Mouse (Mus musculus): ENCODE measurements around the gene Ptges3. TPM values are rescaled to one million over a fixed set of nuclear protein-coding genes. Genes with fewer than 3 reads are reported as not detected.

Gene Ptges3
- total RNA-seq, 2 experiments from 2014 or later = 247 to 310 TPM

- peak; percentile 37 for ATAC-seq (replicated peaks; ENCODE audit: poor library complexity)
Measured at GRCm38 (mm10) chr10:128091564-128092505, 33.1 kb downstream of the Ptges3 start, which contains the start of gene Baz2a. Gene Baz2a (plus strand): TSS chr10:128091577.

- peak; percentile 13 for ATAC-seq (replicated peaks; ENCODE audit: poor library complexity)
Measured at GRCm38 (mm10) chr10:128092506-128093495, 34.0 kb downstream of the Ptges3 start.

- ATAC-seq (replicated peaks; ENCODE audit: poor library complexity) = peak; percentile 18
Measured at GRCm38 (mm10) chr10:128093496-128094294, 34.9 kb downstream of the Ptges3 start.

- ATAC-seq (replicated peaks; ENCODE audit: poor library complexity) = peak; percentile 45
Measured at GRCm38 (mm10) chr10:128094340-128094968, 35.7 kb downstream of the Ptges3 start.

GRCm38 (mm10) chr10:128095003-128095636 is 36.4 kb downstream of the Ptges3 start:
- ATAC-seq (replicated peaks; ENCODE audit: poor library complexity) = no peak

GRCm38 (mm10) chr10:128096313-128096692 is 37.5 kb downstream of the Ptges3 start:
- ATAC-seq (replicated peaks; ENCODE audit: poor library complexity) = no peak

- peak; percentile 49 for ATAC-seq (replicated peaks; ENCODE audit: poor library complexity)
Measured at GRCm38 (mm10) chr10:128096693-128097586, 38.2 kb downstream of the Ptges3 start.

GRCm38 (mm10) chr10:128097587-128097971 is 38.8 kb downstream of the Ptges3 start:
- ATAC-seq (replicated peaks; ENCODE audit: poor library complexity) = no peak

GRCm38 (mm10) chr10:128110103-128110761 is 51.5 kb downstream of the Ptges3 start:
- no peak for ATAC-seq (replicated peaks; ENCODE audit: poor library complexity)

GRCm38 (mm10) chr10:128111227-128111626 is 52.5 kb downstream of the Ptges3 start:
- no peak for ATAC-seq (replicated peaks; ENCODE audit: poor library complexity)

GRCm38 (mm10) chr10:128123833-128124232 is 65.1 kb downstream of the Ptges3 start:
- ATAC-seq (replicated peaks; ENCODE audit: poor library complexity) = no peak

GRCm38 (mm10) chr10:128124831-128125230 is 66.1 kb downstream of the Ptges3 start:
- ATAC-seq (replicated peaks; ENCODE audit: poor library complexity) = no peak

- ATAC-seq (replicated peaks; ENCODE audit: poor library complexity) = no peak
Measured at GRCm38 (mm10) chr10:128125951-128126350, 67.2 kb downstream of the Ptges3 start.

Other genes with a start within 250 kb of the Ptges3 start
- not detected in 2 replicates for gene Rdh19, start 209.0 kb upstream of the Ptges3 start, total RNA-seq (2015)
- not detected in 2 replicates for gene Rdh19, start 209.0 kb upstream of the Ptges3 start, total RNA-seq (2017)
- not detected in 2 replicates for gene Rdh16f2, start 192.5 kb upstream of the Ptges3 start, total RNA-seq (2015)
- gene Rdh16f2, start 192.5 kb upstream of the Ptges3 start, total RNA-seq (2017) = not detected in 2 replicates
- gene Rdh7, start 170.1 kb upstream of the Ptges3 start, total RNA-seq (2015) = not detected in 2 replicates
- gene Rdh7, start 170.1 kb upstream of the Ptges3 start, total RNA-seq (2017) = not detected in 2 replicates
- not detected in 2 replicates for gene Sdr9c7, start 160.4 kb upstream of the Ptges3 start, total RNA-seq (2015)
- not detected in 2 replicates for gene Sdr9c7, start 160.4 kb upstream of the Ptges3 start, total RNA-seq (2017)
- not detected in 2 replicates for gene Hsd17b6, start 51.3 kb upstream of the Ptges3 start, total RNA-seq (2015)
- not detected in 2 replicates for gene Hsd17b6, start 51.3 kb upstream of the Ptges3 start, total RNA-seq (2017)
- 109 and 117 TPM in 2 replicates for gene Prim1, start 43.8 kb upstream of the Ptges3 start, total RNA-seq (2015)
- gene Prim1, start 43.8 kb upstream of the Ptges3 start, total RNA-seq (2017) = 116 and 131 TPM in 2 replicates
- gene Naca, start 23.4 kb upstream of the Ptges3 start, total RNA-seq (2015) = 1,210 and 1,292 TPM in 2 replicates
- 2,424 and 2,528 TPM in 2 replicates for gene Naca, start 23.4 kb upstream of the Ptges3 start, total RNA-seq (2017)
- gene Atp5b, start 24.3 kb downstream of the Ptges3 start, total RNA-seq (2015) = 1,546 and 1,583 TPM in 2 replicates
- 2,698 and 2,700 TPM in 2 replicates for gene Atp5b, start 24.3 kb downstream of the Ptges3 start, total RNA-seq (2017)
- 35.5 and 40.3 TPM in 2 replicates for gene Baz2a, start 32.6 kb downstream of the Ptges3 start, total RNA-seq (2015)
- 13.2 and 15.0 TPM in 2 replicates for gene Baz2a, start 32.6 kb downstream of the Ptges3 start, total RNA-seq (2017)
- 9.3 and 13.7 TPM in 2 replicates for gene Rbms2, start 121.3 kb downstream of the Ptges3 start, total RNA-seq (2015)
- 2.5 and 7.2 TPM in 2 replicates for gene Rbms2, start 121.3 kb downstream of the Ptges3 start, total RNA-seq (2017)
- gene Gls2, start 135.5 kb downstream of the Ptges3 start, total RNA-seq (2015) = 1.2 and 1.4 TPM in 2 replicates
- gene Gls2, start 135.5 kb downstream of the Ptges3 start, total RNA-seq (2017) = 0.67 and 3.6 TPM in 2 replicates
- gene Spryd4, start 152.9 kb downstream of the Ptges3 start, total RNA-seq (2015) = 16.1 and 20.4 TPM in 2 replicates
- gene Spryd4, start 152.9 kb downstream of the Ptges3 start, total RNA-seq (2017) = 15.6 and 20.0 TPM in 2 replicates
- gene Mip, start 166.9 kb downstream of the Ptges3 start, total RNA-seq (2015) = 0.22 and 0.32 TPM in 2 replicates
- gene Mip, start 166.9 kb downstream of the Ptges3 start, total RNA-seq (2017) = 0.10 and 0.29 TPM in 2 replicates
- 23.7 and 33.8 TPM in 2 replicates for gene Timeless, start 173.1 kb downstream of the Ptges3 start, total RNA-seq (2015)
- gene Timeless, start 173.1 kb downstream of the Ptges3 start, total RNA-seq (2017) = 70.4 and 86.5 TPM in 2 replicates
- 0.10 TPM in 1 of 2 replicates, not detected in the other for gene Apon, start 195.1 kb downstream of the Ptges3 start, total RNA-seq (2015)
- 0.08 and 0.20 TPM in 2 replicates for gene Apon, start 195.1 kb downstream of the Ptges3 start, total RNA-seq (2017)
- gene Apof, start 209.7 kb downstream of the Ptges3 start, total RNA-seq (2015) = not detected in 2 replicates
- gene Apof, start 209.7 kb downstream of the Ptges3 start, total RNA-seq (2017) = not detected in 2 replicates
- gene Stat2, start 211.6 kb downstream of the Ptges3 start, total RNA-seq (2015) = 9.6 and 9.8 TPM in 2 replicates
- 6.8 and 8.6 TPM in 2 replicates for gene Stat2, start 211.6 kb downstream of the Ptges3 start, total RNA-seq (2017)
- 0.22 and 0.27 TPM in 2 replicates for gene Il23a, start 239.8 kb downstream of the Ptges3 start, total RNA-seq (2015)
- gene Il23a, start 239.8 kb downstream of the Ptges3 start, total RNA-seq (2017) = 0.25 TPM in 1 of 2 replicates, not detected in the other
- gene Pan2, start 244.4 kb downstream of the Ptges3 start, total RNA-seq (2015) = 16.4 and 17.4 TPM in 2 replicates
- gene Pan2, start 244.4 kb downstream of the Ptges3 start, total RNA-seq (2017) = 12.1 and 12.2 TPM in 2 replicates

All from megakaryocyte progenitor cell, adult 5-6 weeks (primary cell).